Mouse (Mus musculus): ENCODE measurements around the gene Arhgap10.

Gene Arhgap10

GRCm38 (mm10) chr8:77375999-77376398, 141.8 kb downstream of the Arhgap10 start:
- TF ChIP-seq GATA4 (IDR thresholded peaks at IDR 0.05; ENCODE audit: insufficient replicate concordance, low read length) = no peak

- no peak for TF ChIP-seq GATA4 (IDR thresholded peaks at IDR 0.05; ENCODE audit: insufficient replicate concordance, low read length)
Observed at GRCm38 (mm10) chr8:77371006-77371405, 146.7 kb downstream of the Arhgap10 start.

DNA sequence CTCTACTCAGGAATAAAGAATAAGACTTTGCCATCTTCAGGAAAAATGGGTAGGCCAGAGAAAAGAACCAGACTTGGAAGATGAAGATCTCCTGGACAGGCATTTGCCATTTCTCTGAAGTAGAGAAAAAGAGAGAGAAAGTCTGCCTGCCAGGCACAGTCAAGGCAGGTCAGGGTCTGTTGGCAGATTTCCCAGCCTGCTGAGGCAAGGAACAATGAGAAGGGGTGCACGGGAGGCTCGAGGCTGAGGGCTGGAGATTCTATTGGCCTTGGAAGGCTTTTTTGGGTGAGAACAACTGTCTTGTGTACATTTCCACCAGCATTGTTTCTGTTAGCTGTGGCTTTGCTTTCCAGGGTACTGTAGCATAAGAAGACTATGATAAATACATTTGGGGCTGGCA, 147.4 kb downstream of the Arhgap10 start:
- TF ChIP-seq GATA4 (IDR thresholded peaks at IDR 0.05; ENCODE audit: insufficient replicate concordance, low read length) = no peak

- TF ChIP-seq GATA4 (IDR thresholded peaks at IDR 0.05; ENCODE audit: insufficient replicate concordance, low read length) = no peak
Observed at GRCm38 (mm10) chr8:77369671-77370070, 148.1 kb downstream of the Arhgap10 start.

- TF ChIP-seq GATA4 (IDR thresholded peaks at IDR 0.05; ENCODE audit: insufficient replicate concordance, low read length) = no peak
Observed at GRCm38 (mm10) chr8:77367091-77367490, 150.7 kb downstream of the Arhgap10 start.

GRCm38 (mm10) chr8:77366446-77366845, 151.3 kb downstream of the Arhgap10 start:
- TF ChIP-seq GATA4 (IDR thresholded peaks at IDR 0.05; ENCODE audit: insufficient replicate concordance, low read length) = no peak

DNA sequence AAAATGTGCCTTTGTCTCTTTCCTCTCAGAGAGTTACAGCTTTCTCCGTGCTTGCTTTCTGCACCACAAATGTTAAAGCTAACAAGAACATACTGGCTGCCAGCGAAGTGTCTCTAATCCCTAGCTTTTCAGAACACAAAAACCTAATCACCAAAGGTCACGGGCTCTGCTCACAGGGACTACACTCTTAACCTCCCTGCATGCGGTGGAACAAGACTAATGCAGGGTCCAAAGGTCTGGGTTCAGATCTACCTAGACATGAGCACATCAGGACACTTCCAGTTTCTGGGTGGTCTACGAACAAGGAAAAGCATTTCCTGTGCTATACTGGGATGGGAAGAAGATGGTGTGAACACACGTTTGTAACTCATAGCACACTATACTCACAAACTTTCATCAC, 151.8 kb downstream of the Arhgap10 start:
- TF ChIP-seq GATA4 (IDR thresholded peaks at IDR 0.05; ENCODE audit: insufficient replicate concordance, low read length) = no peak

- no peak for TF ChIP-seq GATA4 (IDR thresholded peaks at IDR 0.05; ENCODE audit: insufficient replicate concordance, low read length)
Observed at GRCm38 (mm10) chr8:77364472-77364871, 153.3 kb downstream of the Arhgap10 start.

- TF ChIP-seq GATA4 (IDR thresholded peaks at IDR 0.05; ENCODE audit: insufficient replicate concordance, low read length) = no peak
Observed at GRCm38 (mm10) chr8:77360853-77361252, 156.9 kb downstream of the Arhgap10 start.

GRCm38 (mm10) chr8:77360423-77360822, 157.3 kb downstream of the Arhgap10 start:
- TF ChIP-seq GATA4 (IDR thresholded peaks at IDR 0.05; ENCODE audit: insufficient replicate concordance, low read length) = no peak

- TF ChIP-seq GATA4 (IDR thresholded peaks at IDR 0.05; ENCODE audit: insufficient replicate concordance, low read length) = no peak
Observed at GRCm38 (mm10) chr8:77357126-77357525, 160.6 kb downstream of the Arhgap10 start.

DNA sequence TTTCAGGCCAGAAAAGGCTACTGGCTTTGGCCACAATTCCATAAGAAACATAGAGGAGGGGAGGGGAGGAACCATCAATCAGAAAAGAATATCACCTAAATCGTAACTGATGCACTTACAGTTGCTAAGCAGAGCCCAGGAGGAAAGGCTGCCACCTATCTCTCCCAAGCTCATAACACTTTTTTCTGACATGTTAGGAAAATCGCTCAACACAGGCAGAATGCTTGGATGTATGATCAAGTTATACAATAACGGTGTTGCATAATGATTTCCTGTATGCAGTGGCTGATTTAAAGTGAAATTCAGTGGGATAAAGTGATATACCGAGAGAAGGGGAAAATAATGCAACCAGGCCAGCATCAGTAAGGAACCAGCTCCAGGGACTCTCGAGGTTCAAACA, 162.4 kb downstream of the Arhgap10 start:
- no peak for TF ChIP-seq GATA4 (IDR thresholded peaks at IDR 0.05; ENCODE audit: insufficient replicate concordance, low read length)

DNA sequence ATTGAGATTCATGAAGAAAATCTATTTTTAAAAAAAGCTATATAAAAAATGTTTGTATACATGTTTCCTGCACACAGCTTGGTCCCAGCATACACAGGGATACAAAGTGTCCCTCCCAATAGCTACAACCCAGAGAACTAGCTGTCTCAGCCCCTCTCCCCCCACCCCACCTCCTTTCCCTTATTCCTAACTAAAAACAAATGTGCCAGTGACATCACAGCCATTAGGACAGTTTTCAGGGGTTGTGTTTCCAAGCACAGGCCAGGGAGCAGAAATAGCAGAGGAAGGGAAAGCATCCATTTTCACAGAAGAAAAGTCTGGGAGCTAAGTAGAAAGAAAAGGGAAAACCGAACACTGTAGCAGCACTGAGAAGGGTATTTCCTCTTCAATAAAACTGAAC, 163.6 kb downstream of the Arhgap10 start:
- no peak for TF ChIP-seq GATA4 (IDR thresholded peaks at IDR 0.05; ENCODE audit: insufficient replicate concordance, low read length)

- no peak for TF ChIP-seq GATA4 (IDR thresholded peaks at IDR 0.05; ENCODE audit: insufficient replicate concordance, low read length)
Observed at GRCm38 (mm10) chr8:77351177-77351860, 166.4 kb downstream of the Arhgap10 start.

DNA sequence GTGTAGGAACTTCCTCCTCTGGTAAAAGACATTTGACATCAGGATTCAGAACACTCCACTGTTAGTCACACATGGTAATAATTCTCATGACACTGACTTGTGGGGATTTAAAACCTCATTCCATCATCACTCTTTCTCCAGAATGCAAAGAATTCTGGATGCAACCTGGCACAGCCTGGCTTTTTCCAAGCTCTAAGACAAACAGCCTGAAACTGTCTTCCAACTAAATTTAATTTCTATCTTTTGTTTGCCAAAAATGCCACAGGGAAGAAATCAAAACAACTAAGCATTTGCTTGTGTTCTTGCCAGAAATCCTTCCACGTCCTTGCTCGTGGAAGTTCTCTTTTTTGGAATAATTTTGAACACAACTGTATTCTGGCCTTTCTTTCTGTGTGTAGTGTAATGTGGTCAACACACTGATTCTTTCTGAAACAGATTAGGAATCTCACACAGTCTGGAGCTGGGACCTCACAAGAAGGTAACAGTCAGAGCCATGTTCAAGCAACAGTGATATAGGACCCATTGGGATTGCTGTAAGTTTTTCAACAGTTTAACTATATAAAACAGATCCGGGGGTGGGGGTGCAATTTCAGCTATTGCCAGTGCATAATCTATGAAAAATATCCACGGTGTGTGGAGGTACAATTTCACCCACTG, 167.5 kb downstream of the Arhgap10 start:
- TF ChIP-seq GATA4 (IDR thresholded peaks at IDR 0.05; ENCODE audit: insufficient replicate concordance, low read length) = no peak

GRCm38 (mm10) chr8:77343916-77344315, 173.8 kb downstream of the Arhgap10 start:
- TF ChIP-seq GATA4 (IDR thresholded peaks at IDR 0.05; ENCODE audit: insufficient replicate concordance, low read length) = no peak

DNA sequence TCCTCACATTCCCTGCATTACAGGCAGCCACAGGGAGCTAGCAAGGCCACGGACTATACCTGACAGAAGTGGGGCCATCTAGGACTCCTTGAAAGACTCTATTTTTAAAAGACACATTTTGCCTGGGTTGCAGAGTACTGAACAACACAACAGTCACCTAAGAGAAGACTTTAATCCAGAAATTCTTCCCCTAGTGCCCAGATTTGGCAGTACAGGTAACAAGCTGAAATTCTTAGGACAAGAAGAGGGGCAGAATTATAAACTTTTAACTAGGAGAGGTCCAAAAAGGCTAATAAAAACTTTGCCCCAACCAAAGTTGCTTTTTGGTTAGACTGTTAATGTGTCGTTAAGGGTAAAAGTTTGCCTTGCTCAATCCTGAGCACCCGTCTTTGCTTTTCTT, 174.4 kb downstream of the Arhgap10 start:
- TF ChIP-seq GATA4 (IDR thresholded peaks at IDR 0.05; ENCODE audit: insufficient replicate concordance, low read length) = no peak
